Mouse (Mus musculus) Patski (cell line): Measurements from ENCODE around the gene Fgfr3. TPM values are rescaled to one million over a fixed set of nuclear protein-coding genes. Genes with fewer than 3 reads are reported as not detected.

Experiments
- ATAC-seq: fragments of 100-300 bp; one replicate; pipeline ENCODE4 v1.8.0; 2021
- CTCF ChIA-PET: fragments of 350-600 bp; sonication (Branson Sonifier 250); formaldehyde crosslinking; loops from one replicate; lab custom pipeline; 2022; ENCODE audit warnings: inconsistent platforms; lab: Charles Lee
- POLR2A ChIA-PET: fragments of 350-600 bp; sonication (Branson Sonifier 250); formaldehyde crosslinking; loops from one replicate; lab custom pipeline; 2022; ENCODE audit warnings: antibody characterized with exemption, inconsistent platforms; lab: Charles Lee
- DNase-seq: peaks from one replicate; pipeline ENCODE4 v3.0.0-alpha.2; 2011; ENCODE audit warnings: low read depth, low spot score
- H3K27me3 ChIP-seq: fragments of 371-371 bp; one replicate; pipeline ENCODE4 v1.5.1; 2021
- CTCF ChIP-seq: fragments of 100-300 bp; IDR thresholded peaks from one replicate; pipeline ENCODE4 v1.5.1; 2021
- in situ Hi-C: fragments of 300-500 bp; cut with MboI; formaldehyde crosslinking; loops from 3 replicates; pipeline ENCODE4 v1.11.1; 2018; ENCODE audit warnings: low pct_unique_long_range_greater_than_20kb, mixed read lengths
- polyA plus RNA-seq: library from polyadenylated mRNA; unstranded; gene quantifications from one replicate; pipeline ENCODE4 v1.2.3, GENCODE M21; 2021

Fgfr3 gene
- polyA plus RNA-seq, 1 experiment from 2014 or later, result 3.7 TPM

- H3K27me3 ChIP-seq, result no peaks in the 10 kb centered on the region
- in situ Hi-C loops, result no loop called here
- ATAC-seq (no peak), DNase-seq (no peak)
- TF ChIP-seq CTCF, result no peak
- ChIA-PET CTCF (interaction anchor here (1.0 to 4.1 kb wide), 4 partner anchors 15 to 51 kb away, joined by 3 to 25 read pairs (median 3); no protein-coding TSS in a partner anchor), POLR2A (no interaction called here)
Observed at GRCm38 (mm10) chr5:33687142-33687541, 34.3 kb upstream of the Fgfr3 start.

- DNase-seq, result no peak
- in situ Hi-C loops, result no loop called here
Observed at GRCm38 (mm10) chr5:33688278-33689220, 32.9 kb upstream of the Fgfr3 start.

GRCm38 (mm10) chr5:33689221-33689844 is 32.1 kb upstream of the Fgfr3 start:
- CTCF ChIA-PET, result interaction anchor here (1.6 kb wide), 1 partner anchor 49 kb away, joined by 4 read pairs; no protein-coding TSS in a partner anchor
- TF ChIP-seq CTCF, result no peak
- POLR2A ChIA-PET, result no interaction called here
- ATAC-seq (no peak), DNase-seq (no peak)
- no peaks in the 10 kb centered on the region for H3K27me3 ChIP-seq
- in situ Hi-C loops, result no loop called here

More at GRCm38 (mm10) chr5:33688278-33689220, 32.9 kb upstream of the Fgfr3 start:
- ChIA-PET CTCF (interaction anchor here (1.0 to 1.6 kb wide), 2 partner anchors 17 to 49 kb away, joined by 3 to 4 read pairs; no protein-coding TSS in a partner anchor), POLR2A (no interaction called here)
- TF ChIP-seq CTCF, result no peak
- ATAC-seq, result no peak
- no peaks in the 10 kb centered on the region for H3K27me3 ChIP-seq

GRCm38 (mm10) chr5:33689852-33690645 is 31.4 kb upstream of the Fgfr3 start:
- ATAC-seq, result no peak
- ChIA-PET CTCF (interaction anchor here (1.6 kb wide), 1 partner anchor 48 kb away, joined by 4 read pairs; no protein-coding TSS in a partner anchor), POLR2A (no interaction called here)
- no peak for TF ChIP-seq CTCF
- in situ Hi-C loops, result no loop called here
- DNase-seq, result no peak
- no peaks in the 10 kb centered on the region for H3K27me3 ChIP-seq

GRCm38 (mm10) chr5:33692393-33692792 is 29.1 kb upstream of the Fgfr3 start:
- no peaks in the 10 kb centered on the region for H3K27me3 ChIP-seq
- ATAC-seq (no peak), DNase-seq (no peak)
- in situ Hi-C loops, result no loop called here
- POLR2A ChIA-PET, result interaction anchor here (1.3 kb wide), 1 partner anchor 12 kb away, joined by 5 read pairs; no protein-coding TSS in a partner anchor
- TF ChIP-seq CTCF, result no peak
- CTCF ChIA-PET, result interaction anchor here (2.8 kb wide), 1 partner anchor 9 kb away, joined by 12 read pairs; no protein-coding TSS in a partner anchor

- H3K27me3 ChIP-seq, result no peaks in the 10 kb centered on the region
- ChIA-PET POLR2A (no interaction called here), CTCF (interaction anchor here (1.6 to 2.7 kb wide), 2 partner anchors 9 to 13 kb away, joined by 5 to 13 read pairs; no protein-coding TSS in a partner anchor)
- in situ Hi-C loops, result no loop called here
- ATAC-seq (no peak), DNase-seq (no peak)
- TF ChIP-seq CTCF, result no peak
Observed at GRCm38 (mm10) chr5:33694461-33694847, 27.0 kb upstream of the Fgfr3 start.

GRCm38 (mm10) chr5:33694848-33695717 is 26.4 kb upstream of the Fgfr3 start:
- in situ Hi-C loops, result no loop called here
- TF ChIP-seq CTCF, result no peak
- no peaks in the 10 kb centered on the region for H3K27me3 ChIP-seq
- ChIA-PET CTCF (interaction anchor here (0.9 to 2.7 kb wide), 2 partner anchors 12 kb away, joined by 4 to 13 read pairs; no protein-coding TSS in a partner anchor), POLR2A (interaction anchor here (0.5 to 1.3 kb wide), 3 partner anchors 10 to 18 kb away, joined by 3 read pairs; no protein-coding TSS in a partner anchor)
- DNase-seq (no peak), ATAC-seq (no peak)

GRCm38 (mm10) chr5:33695718-33696121 is 25.8 kb upstream of the Fgfr3 start:
- POLR2A ChIA-PET, result interaction anchor here (0.5 to 1.3 kb wide), 3 partner anchors 9 to 18 kb away, joined by 3 read pairs; no protein-coding TSS in a partner anchor
- H3K27me3 ChIP-seq, result no peaks in the 10 kb centered on the region
- ATAC-seq (no peak), DNase-seq (no peak)
- CTCF ChIA-PET, result interaction anchor here (0.9 to 2.7 kb wide), 3 partner anchors 12 to 20 kb away, joined by 3 to 13 read pairs (median 4); no protein-coding TSS in a partner anchor
- TF ChIP-seq CTCF, result no peak
- in situ Hi-C loops, result no loop called here

GRCm38 (mm10) chr5:33696430-33696829 is 25.0 kb upstream of the Fgfr3 start:
- CTCF ChIA-PET, result interaction anchor here (0.9 to 2.7 kb wide), 3 partner anchors 11 to 20 kb away, joined by 3 to 13 read pairs (median 4); no protein-coding TSS in a partner anchor
- in situ Hi-C loops, result no loop called here
- no peak for TF ChIP-seq CTCF
- POLR2A ChIA-PET, result interaction anchor here (0.8 kb wide), 1 partner anchor 13 kb away, joined by 3 read pairs; no protein-coding TSS in a partner anchor
- no peaks in the 10 kb centered on the region for H3K27me3 ChIP-seq
- no peak for DNase-seq
- ATAC-seq, result no peak
